Mouse (Mus musculus): Measurements from ENCODE around the gene Btla.
A peak's percentile ranks its signal among the peaks of the same experiment; 100 is the strongest.

Btla gene

GRCm38 (mm10) chr16:45223648-45224388 is at the start of gene Btla:
Gene Btla (plus strand): TSS chr16:45224315.
- Histone ChIP-seq H3K27me3 (ENCODE audit: control insufficient read depth, insufficient read depth, low read length, poor library complexity, severe bottlenecking) (no peaks in the 10 kb centered on the region; the same call in 1 of the 2 replicates), H3K36me3 (ENCODE audit: control insufficient read depth, insufficient read depth, low read length, poor library complexity, severe bottlenecking) (peaks cover 5% of the 10 kb centered on the region; the same call in 1 of the 2 replicates)
- peak; percentile 77 for DNase-seq (ENCODE audit: low read depth, low spot score)

GRCm38 (mm10) chr16:45178552-45178951 is 45.6 kb upstream of the Btla start:
- Histone ChIP-seq H3K27me3 (ENCODE audit: control insufficient read depth, insufficient read depth, low read length, poor library complexity, severe bottlenecking) (no peaks in the 10 kb centered on the region), H3K36me3 (ENCODE audit: control insufficient read depth, insufficient read depth, low read length, poor library complexity, severe bottlenecking) (peaks cover 6% of the 10 kb centered on the region; the same call in 1 of the 2 replicates)
- no peak for DNase-seq (ENCODE audit: low read depth, low spot score)

- Histone ChIP-seq H3K36me3 (ENCODE audit: control insufficient read depth, insufficient read depth, low read length, poor library complexity, severe bottlenecking) (peaks cover 8% of the 10 kb centered on the region; the same call in 1 of the 2 replicates), H3K27me3 (ENCODE audit: control insufficient read depth, insufficient read depth, low read length, poor library complexity, severe bottlenecking) (no peaks in the 10 kb centered on the region)
- no peak for DNase-seq (ENCODE audit: low read depth, low spot score)
Measured at GRCm38 (mm10) chr16:45181824-45182223, 42.3 kb upstream of the Btla start.

GRCm38 (mm10) chr16:45192613-45193012 is 31.5 kb upstream of the Btla start:
- peaks cover 1% of the 10 kb centered on the region; the same call in 1 of the 2 replicates for H3K36me3 ChIP-seq (ENCODE audit: control insufficient read depth, insufficient read depth, low read length, poor library complexity, severe bottlenecking)
- H3K27me3 ChIP-seq (ENCODE audit: control insufficient read depth, insufficient read depth, low read length, poor library complexity, severe bottlenecking) = no peaks in the 10 kb centered on the region
- peak; percentile 85 for DNase-seq (ENCODE audit: low read depth, low spot score)

GRCm38 (mm10) chr16:45196816-45197215 is 27.3 kb upstream of the Btla start:
- Histone ChIP-seq H3K36me3 (ENCODE audit: control insufficient read depth, insufficient read depth, low read length, poor library complexity, severe bottlenecking) (no peaks in the 10 kb centered on the region), H3K27me3 (ENCODE audit: control insufficient read depth, insufficient read depth, low read length, poor library complexity, severe bottlenecking) (no peaks in the 10 kb centered on the region)
- peak; percentile 90 for DNase-seq (ENCODE audit: low read depth, low spot score)

- Histone ChIP-seq H3K27me3 (ENCODE audit: control insufficient read depth, insufficient read depth, low read length, poor library complexity, severe bottlenecking) (no peaks in the 10 kb centered on the region), H3K36me3 (ENCODE audit: control insufficient read depth, insufficient read depth, low read length, poor library complexity, severe bottlenecking) (no peaks in the 10 kb centered on the region)
- no peak for DNase-seq (ENCODE audit: low read depth, low spot score)
Measured at GRCm38 (mm10) chr16:45201395-45201794, 22.7 kb upstream of the Btla start.

- Histone ChIP-seq H3K36me3 (ENCODE audit: control insufficient read depth, insufficient read depth, low read length, poor library complexity, severe bottlenecking) (no peaks in the 10 kb centered on the region), H3K27me3 (ENCODE audit: control insufficient read depth, insufficient read depth, low read length, poor library complexity, severe bottlenecking) (no peaks in the 10 kb centered on the region)
- DNase-seq (ENCODE audit: low read depth, low spot score) = no peak
Measured at GRCm38 (mm10) chr16:45204438-45204837, 19.7 kb upstream of the Btla start.

- no peaks in the 10 kb centered on the region for H3K27me3 ChIP-seq (ENCODE audit: control insufficient read depth, insufficient read depth, low read length, poor library complexity, severe bottlenecking)
- no peaks in the 10 kb centered on the region for H3K36me3 ChIP-seq (ENCODE audit: control insufficient read depth, insufficient read depth, low read length, poor library complexity, severe bottlenecking)
- DNase-seq (ENCODE audit: low read depth, low spot score) = no peak
Measured at GRCm38 (mm10) chr16:45204859-45205670, 19.1 kb upstream of the Btla start.

- no peaks in the 10 kb centered on the region; the same call in 1 of the 2 replicates for H3K27me3 ChIP-seq (ENCODE audit: control insufficient read depth, insufficient read depth, low read length, poor library complexity, severe bottlenecking)
- DNase-seq (ENCODE audit: low read depth, low spot score) = no peak
- peaks cover 5% of the 10 kb centered on the region; the same call in 1 of the 2 replicates for H3K36me3 ChIP-seq (ENCODE audit: control insufficient read depth, insufficient read depth, low read length, poor library complexity, severe bottlenecking)
Measured at GRCm38 (mm10) chr16:45222016-45222415, 2.1 kb upstream of the Btla start.

GRCm38 (mm10) chr16:45222771-45223170 is 1.3 kb upstream of the Btla start:
- Histone ChIP-seq H3K27me3 (ENCODE audit: control insufficient read depth, insufficient read depth, low read length, poor library complexity, severe bottlenecking) (no peaks in the 10 kb centered on the region; the same call in 1 of the 2 replicates), H3K36me3 (ENCODE audit: control insufficient read depth, insufficient read depth, low read length, poor library complexity, severe bottlenecking) (peaks cover 5% of the 10 kb centered on the region; the same call in 1 of the 2 replicates)
- DNase-seq (ENCODE audit: low read depth, low spot score) = peak; percentile 66

- Histone ChIP-seq H3K27me3 (ENCODE audit: control insufficient read depth, insufficient read depth, low read length, poor library complexity, severe bottlenecking) (no peaks in the 10 kb centered on the region; the same call in 1 of the 2 replicates), H3K36me3 (ENCODE audit: control insufficient read depth, insufficient read depth, low read length, poor library complexity, severe bottlenecking) (peaks cover 5% of the 10 kb centered on the region; the same call in 1 of the 2 replicates)
- DNase-seq (ENCODE audit: low read depth, low spot score) = peak; percentile 64
Measured at GRCm38 (mm10) chr16:45224431-45225008, 405 bp downstream of the Btla start.

GRCm38 (mm10) chr16:45227002-45227401 is 2.9 kb downstream of the Btla start:
- Histone ChIP-seq H3K36me3 (ENCODE audit: control insufficient read depth, insufficient read depth, low read length, poor library complexity, severe bottlenecking) (peaks cover 6% of the 10 kb centered on the region; the same call in 1 of the 2 replicates), H3K27me3 (ENCODE audit: control insufficient read depth, insufficient read depth, low read length, poor library complexity, severe bottlenecking) (no peaks in the 10 kb centered on the region; the same call in 1 of the 2 replicates)
- peak; percentile 76 for DNase-seq (ENCODE audit: low read depth, low spot score)

GRCm38 (mm10) chr16:45231296-45231695 is 7.2 kb downstream of the Btla start:
- peaks cover 14% of the 10 kb centered on the region for H3K36me3 ChIP-seq (ENCODE audit: control insufficient read depth, insufficient read depth, low read length, poor library complexity, severe bottlenecking)
- DNase-seq (ENCODE audit: low read depth, low spot score) = no peak

GRCm38 (mm10) chr16:45233007-45233406 is 8.9 kb downstream of the Btla start:
- H3K27me3 ChIP-seq (ENCODE audit: control insufficient read depth, insufficient read depth, low read length, poor library complexity, severe bottlenecking) = no peaks in the 10 kb centered on the region
- DNase-seq (ENCODE audit: low read depth, low spot score) = no peak

More at GRCm38 (mm10) chr16:45231296-45231695, 7.2 kb downstream of the Btla start:
- no peaks in the 10 kb centered on the region for H3K27me3 ChIP-seq (ENCODE audit: control insufficient read depth, insufficient read depth, low read length, poor library complexity, severe bottlenecking)

More at GRCm38 (mm10) chr16:45233007-45233406, 8.9 kb downstream of the Btla start:
- peaks cover 14% of the 10 kb centered on the region for H3K36me3 ChIP-seq (ENCODE audit: control insufficient read depth, insufficient read depth, low read length, poor library complexity, severe bottlenecking)

Data from splenic B cell, adult 2 months (primary cell).